Mouse (Mus musculus): Measurements from ENCODE around the gene Ebf3.

Ebf3 gene

DNA sequence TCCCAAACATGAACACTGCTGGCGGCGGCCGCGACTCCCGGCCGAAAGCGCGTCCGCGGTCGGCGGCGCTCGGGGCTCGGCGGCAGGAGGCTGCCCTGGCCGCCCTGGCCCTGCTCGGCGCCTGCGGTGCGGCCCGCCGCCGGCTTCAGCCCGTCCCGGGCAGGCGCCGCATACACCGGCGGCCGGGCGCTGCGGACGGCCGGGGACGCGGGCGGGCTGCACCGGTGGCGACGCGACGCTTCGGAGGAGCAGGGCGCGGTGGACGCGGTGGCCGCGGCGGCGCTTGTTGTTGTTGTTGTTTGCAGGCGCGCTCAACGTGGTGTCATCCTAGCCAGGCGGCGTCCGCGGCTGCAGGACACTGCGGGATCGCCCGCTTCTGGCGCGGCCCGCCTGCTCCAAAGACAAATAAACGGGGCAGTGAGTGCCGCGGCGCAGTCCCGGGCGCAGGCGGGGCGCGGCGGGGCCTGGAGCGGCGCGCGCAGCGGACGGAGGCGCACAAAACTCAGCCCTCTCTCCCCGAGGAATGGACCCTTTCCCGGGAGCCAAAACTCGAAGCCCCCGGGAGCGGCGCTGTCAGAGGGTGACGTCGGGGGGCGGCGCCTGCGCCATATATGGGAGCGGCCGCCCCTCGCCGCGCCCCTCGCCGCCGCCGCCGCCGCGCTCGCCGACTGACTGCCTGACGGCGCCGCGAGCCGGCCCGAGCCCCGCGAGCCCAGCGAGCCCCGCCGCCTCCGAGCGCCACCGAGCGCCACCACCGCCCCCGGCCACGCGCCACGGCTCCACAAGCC lies at the start of gene Ebf3:
Gene Ebf3, minus strand, starts transcription at position 542 of the 788 bp plus-strand sequence.
- DNase-seq: peak; percentile 93 to 96

DNA sequence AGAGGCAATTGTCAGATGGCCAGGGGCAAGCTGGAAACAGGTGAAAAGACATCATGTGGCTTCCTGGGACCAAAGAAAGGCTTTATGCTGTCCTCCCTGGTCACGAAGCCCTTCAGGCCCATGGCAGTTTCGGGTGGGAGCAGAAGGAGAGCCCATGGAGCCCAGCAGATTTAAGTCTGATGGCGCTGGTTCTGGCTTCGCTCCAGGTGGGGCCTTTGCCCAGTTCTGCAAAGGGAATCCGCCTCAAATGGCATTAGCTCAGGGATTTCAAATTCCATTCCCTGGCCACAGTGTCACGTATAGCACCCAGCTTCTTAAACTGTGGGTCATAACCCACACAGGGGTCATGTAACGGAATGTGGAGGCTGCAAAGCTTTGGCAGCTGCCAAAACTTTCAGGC lies 32.6 kb upstream of the Ebf3 start:
- DNase-seq: peak; percentile 44 to 62

DNA sequence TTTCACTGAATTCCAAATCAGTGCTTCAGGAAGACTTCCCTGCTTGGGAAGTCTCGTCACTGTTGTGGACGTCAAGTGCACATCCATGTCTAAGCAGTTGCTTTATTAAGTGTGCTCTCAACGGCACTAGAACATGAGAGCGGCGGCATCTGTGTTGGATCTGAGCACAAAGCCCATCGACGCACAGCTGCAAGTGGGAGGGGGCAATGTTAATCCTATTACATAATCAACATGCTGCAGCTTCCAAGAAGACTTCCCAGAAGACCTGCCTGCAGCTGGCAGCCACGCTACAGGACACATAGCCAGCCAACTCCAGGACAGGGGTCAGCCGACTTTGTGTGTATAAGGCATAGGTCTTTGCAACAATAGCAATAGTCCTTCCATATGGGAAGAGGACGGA lies 31.8 kb upstream of the Ebf3 start:
- DNase-seq: no peak

- peak in 1 of 2 experiments; percentile 22 for DNase-seq
Observed at GRCm38 (mm10) chr7:137333951-137334350, 19.7 kb upstream of the Ebf3 start.

DNA sequence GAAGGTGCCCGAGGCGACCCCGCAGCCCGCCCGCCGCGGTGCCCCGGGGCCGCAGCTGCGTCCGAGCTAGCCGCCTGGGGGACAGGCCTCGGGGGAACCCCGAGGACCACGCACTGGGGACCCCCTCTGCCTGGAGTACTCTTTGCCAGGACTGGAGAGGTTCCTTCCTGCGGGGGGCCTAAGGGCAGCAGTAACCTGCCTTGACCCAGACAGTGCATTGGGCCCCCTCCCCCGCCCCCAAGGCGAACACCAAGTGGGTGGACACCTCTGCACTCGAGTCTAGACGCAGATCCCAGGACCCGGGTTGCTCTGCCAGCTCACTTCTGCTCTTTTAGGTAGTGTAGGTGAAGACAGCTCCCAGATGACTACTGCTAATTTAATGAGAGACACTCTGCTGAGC lies 8.7 kb upstream of the Ebf3 start:
- no peak for DNase-seq

DNA sequence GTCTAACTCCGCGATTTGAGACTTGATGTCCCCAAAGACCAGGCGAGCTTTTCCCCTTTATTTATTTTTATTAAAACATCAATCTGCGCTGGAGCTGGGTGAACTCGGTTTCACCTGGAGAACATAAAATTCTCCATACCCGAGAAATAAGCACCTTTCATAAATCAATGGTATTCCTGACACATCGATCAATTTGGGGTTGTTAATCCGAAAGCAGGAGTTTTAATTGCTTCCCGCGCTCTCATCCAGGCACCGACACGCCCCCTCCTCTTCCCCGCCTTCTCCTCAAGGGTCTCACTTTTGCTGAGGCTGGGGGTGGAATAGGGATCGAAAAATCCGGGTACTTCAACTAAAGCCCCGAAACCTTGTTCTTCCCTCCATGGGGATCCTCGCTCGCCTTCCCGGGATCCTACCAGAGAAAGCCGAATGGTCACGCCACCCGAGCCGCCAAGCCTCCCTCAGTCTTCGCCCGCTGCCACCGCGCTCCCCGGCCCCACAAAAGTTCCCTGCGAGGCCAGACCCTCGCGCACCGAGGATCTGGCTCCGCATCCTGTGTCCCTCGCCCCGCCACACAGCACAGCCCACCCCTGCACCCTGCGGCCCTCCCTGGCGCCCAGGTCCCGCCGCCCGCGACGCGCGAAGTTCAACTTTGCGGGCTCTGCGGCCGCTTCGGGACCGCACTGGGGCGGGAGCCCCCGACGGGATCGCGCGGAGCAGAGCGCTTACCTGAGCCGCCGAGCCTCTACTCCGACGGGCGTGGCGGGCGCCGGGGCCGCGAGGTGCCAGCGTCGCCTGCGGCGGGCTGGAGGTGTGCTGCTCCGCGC lies 7.9 kb upstream of the Ebf3 start:
- peak in 1 of 2 experiments; percentile 14 for DNase-seq

GRCm38 (mm10) chr7:137321141-137321813 lies 7.0 kb upstream of the Ebf3 start:
- DNase-seq: peak; percentile 88 to 90

DNA sequence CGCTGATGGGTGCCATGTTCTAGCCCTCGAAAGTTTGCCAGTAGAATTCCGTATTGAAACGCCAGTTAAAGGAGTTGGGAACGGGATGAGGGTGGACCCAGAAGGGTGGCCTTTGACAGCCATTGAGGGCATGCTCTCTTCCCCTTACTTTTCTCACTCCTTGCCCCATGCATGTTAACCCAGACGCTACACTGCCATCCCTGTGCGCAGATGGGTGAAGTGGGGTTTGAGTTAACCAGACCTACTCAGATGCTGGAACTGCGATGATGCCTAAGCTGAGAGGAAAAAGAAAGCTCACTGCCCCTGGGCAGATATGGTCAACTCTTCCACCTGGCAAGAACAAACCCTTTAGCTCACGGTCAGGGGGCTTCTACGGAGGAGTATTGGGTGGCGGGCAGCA lies 6.1 kb upstream of the Ebf3 start:
- no peak for DNase-seq

GRCm38 (mm10) chr7:137318924-137319885 lies 5.0 kb upstream of the Ebf3 start:
- peak; percentile 76 to 78 for DNase-seq

DNA sequence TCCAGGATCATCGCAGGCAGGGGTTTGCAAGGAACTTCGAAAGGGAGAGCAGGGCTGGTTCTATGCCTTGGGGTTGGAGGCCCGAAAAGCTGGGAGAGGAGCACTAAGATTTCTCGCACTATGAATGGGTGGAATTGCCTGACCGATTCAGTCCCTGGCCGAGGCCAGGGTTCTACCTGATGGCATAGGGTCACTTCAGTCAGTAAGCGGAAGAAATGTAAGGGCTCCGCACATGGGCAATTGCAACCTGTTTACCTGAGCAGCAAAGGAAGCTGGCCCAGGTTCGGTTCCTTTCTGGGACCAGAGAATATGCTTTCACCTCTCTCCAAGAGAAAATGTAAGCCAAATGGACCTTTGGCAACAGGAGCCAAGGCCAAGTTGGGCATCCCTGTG lies 4.1 kb upstream of the Ebf3 start:
- DNase-seq: no peak

DNA sequence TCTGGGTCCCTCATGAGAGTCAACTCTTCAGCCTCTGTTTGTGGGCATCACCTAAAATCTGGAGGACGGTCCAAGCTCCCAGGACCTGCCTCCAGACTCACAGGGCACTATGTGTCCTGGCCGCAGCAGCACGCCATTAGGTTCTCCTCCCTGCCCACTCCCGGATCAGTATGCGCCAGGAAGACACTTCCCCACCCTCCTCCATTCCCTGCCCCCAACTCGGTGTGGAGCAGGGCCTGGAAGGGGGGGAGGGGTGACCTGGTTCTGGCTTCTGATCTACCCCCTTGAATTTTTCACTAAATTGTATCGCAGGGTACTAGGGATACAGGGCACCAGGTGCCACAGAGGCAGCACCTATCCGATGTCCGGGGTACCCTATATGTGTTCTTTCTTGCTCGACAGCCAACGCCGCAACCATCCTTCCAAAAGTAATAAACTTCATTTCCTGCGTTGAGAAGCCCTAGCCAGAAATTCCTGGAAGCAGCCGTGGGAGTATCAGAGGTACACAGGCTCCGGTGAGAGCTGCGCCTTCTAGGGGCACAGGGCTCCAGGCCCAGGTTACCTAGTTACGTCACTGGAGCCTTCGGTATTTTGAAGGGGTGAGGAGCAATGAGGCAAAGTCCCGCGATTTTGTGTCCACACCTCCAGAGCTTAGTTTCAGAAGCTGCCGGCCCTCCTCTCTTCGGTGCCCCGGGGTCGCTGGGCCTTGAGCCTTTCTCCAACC lies 3.6 kb upstream of the Ebf3 start:
- DNase-seq: peak; percentile 48 to 59

- peak; percentile 60 to 73 for DNase-seq
Observed at GRCm38 (mm10) chr7:137316926-137317658, 2.8 kb upstream of the Ebf3 start.

GRCm38 (mm10) chr7:137316181-137316925 lies 2.1 kb upstream of the Ebf3 start:
- peak; percentile 62 to 72 for DNase-seq

- DNase-seq: peak in 1 of 2 experiments; percentile 24
Observed at GRCm38 (mm10) chr7:137315544-137315940, 1.3 kb upstream of the Ebf3 start.

DNA sequence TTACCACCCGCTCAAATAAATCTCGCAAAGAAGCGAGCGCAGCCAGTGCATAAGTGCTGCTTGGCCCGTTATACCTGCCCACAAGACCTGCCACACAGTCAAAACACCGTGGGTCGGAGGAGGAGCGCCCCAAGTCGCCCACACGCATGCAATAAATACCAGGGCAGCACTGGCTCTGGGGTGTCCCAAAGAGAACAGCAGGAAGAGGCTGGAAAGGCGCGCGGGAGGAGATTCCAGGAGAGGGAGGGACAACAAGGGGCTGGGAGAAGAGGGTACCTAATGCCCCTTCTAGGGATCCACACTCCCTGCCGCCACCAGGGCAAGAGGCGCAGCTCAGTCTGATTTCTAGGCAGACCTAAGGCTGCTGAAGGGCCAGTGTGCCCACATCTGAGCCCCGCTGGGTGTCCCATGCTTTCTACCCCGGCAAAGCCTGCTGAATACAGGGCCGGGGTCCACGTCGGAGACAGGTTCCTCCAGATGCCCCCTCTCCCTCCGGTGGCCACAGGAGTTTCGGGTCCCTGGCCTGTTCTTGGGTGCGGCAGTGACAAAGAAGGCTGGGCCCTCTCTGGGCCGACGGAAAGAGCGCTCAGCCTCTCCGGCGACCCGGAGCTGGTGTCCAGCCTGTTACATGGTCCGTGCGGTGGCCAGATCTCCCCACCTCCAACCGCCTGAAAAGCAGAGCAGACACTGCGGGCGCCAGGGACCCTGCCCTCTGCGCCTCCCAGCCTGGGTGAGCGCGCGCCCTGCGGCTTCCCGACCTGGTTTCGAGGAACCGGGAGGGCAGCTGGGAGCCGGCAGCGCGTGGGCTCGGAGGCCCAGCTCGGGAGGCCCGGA lies 682 bp upstream of the Ebf3 start:
- peak; percentile 43 to 61 for DNase-seq

DNA sequence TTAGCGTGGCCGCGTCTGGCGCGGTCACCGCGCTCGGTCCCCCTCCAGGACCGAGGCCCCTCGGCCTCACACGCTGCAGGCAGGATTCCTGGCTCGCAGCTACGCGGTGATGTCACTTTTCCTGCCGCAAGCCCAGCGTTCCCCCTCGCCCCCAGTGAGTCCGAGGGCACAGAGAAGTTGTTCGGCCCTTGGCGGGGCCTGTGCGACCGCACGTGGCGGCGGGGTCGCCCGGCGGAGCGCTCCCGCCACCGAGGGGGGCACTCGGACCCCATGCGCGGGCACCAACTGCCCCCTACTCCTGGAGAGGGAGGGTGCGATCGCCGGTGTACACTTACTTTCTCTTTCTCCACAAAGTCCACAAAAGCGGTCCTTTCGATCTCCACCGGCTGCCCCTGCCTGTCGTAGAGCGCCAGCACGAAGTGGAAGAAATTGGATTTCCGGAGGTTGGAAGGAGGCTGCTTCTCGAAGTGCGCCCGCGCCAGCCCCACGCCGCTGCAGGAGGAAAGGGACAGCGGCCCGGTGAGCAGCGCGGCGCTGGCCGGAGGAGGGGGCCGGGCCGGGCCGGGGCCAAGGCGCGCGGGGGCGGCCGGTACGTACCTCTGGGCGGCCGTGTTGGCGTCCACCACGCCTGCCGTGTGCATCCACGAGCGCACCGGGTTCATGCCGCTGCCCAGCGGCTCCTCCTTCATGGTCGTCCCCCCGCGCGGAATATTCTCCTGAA lies 902 bp downstream of the Ebf3 start:
- peak; percentile 59 to 64 for DNase-seq

- no peak for DNase-seq
Observed at GRCm38 (mm10) chr7:137312933-137313182, 1.4 kb downstream of the Ebf3 start.

DNA sequence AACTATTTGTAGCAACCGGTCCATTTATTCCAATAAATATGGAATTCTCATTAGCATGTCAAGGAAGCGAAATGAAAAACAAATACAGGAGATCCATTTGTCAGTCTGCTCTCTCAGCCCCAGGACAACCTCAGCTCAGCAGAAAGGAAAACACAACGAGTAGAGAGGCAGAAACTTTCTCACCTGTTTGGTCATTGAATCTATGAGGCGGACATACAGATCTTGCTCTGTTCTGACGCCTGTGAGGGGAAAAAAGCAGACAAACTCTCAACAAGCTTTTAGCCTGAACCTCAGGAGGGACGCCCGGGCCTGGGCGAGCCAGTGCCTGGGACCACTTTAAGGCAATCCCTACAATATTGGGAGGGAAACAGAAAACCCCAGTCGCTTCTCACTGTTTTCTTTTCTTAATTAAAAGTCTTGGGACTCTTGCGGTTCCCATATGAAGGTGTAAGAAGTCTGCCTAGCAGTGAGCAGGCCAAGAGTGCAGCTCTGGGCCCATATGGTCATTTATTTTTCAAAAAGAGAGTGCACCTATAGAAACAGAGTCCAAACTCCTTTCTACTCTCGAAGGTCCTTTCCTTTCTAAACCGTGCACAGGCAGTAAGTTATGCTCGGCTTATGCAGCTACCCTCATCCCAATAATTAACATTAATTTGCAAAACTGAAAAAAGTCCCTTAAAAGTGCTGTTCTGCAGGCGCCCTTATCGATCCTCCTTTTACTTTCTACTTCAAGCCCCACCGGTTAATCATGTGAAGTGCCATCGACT lies 1.9 kb downstream of the Ebf3 start:
- DNase-seq: peak in 1 of 2 experiments; percentile 24

Data from cerebellum, postnatal 10 days (tissue).